Mouse (Mus musculus): ENCODE measurements at regions not wholly inside any gene's neighbourhood (a gene's known extent, or its start where the extent isn't known, plus 50 kb on each side); places are given as distances from the start of the nearest gene placed in this dataset.

- H3K4me3 ChIP-seq (ENCODE audit: insufficient read depth, low read depth, low read length), result no peak overlapping the region
- TF ChIP-seq POLR2A (IDR thresholded peaks at IDR 0.05; ENCODE audit: low read depth, low read length) (no peak), CTCF (conservative IDR thresholded peaks at IDR 0.05; ENCODE audit: insufficient read depth, insufficient read length, low read depth, low read length) (no peak)
- no peaks in the 10 kb centered on the region for H3K27me3 ChIP-seq (replicated peaks; ENCODE audit: control insufficient read depth, insufficient read depth, low read length)
- DNase-seq, result no peak
- H3K27ac ChIP-seq (ENCODE audit: insufficient read depth, low read depth, low read length), result no peak overlapping the region
- H3K4me1 ChIP-seq (ENCODE audit: control insufficient read depth, insufficient read depth, low read length), result no peaks in the 10 kb centered on the region
- 89% methylated on average over 1 of the region's 1 CpGs for WGBS
- H3K36me3 ChIP-seq (ENCODE audit: control insufficient read depth, insufficient read depth, low read length), result no peaks in the 10 kb centered on the region
Observed at GRCm38 (mm10) chr1:73799996-73800395, 324.3 kb downstream of the Tns1 start.

DNA sequence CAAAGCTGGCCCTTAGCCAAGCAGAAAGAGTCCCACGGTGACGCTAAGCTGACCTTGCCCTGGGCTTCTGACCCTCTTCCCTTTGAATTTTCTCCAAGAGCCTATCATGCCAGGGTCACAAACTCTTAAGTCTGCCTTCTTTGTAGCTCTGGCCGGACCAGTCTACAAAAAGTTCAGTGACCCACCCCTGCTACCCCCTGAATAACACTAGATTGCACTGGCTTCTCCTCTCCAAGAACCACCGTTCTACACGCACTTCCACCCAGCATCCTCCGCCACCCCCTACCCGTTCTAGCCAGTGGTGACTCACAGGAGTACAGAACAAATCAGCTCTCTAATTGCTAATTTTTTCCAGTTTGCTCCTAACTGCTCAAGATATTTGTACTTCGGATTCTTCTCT is 325.0 kb downstream of the Tns1 start:
- 56% methylated on average over 8 of the region's 8 CpGs for WGBS
- H3K4me1 ChIP-seq (ENCODE audit: control insufficient read depth, insufficient read depth, low read length), result no peaks in the 10 kb centered on the region
- no peak for DNase-seq
- H3K36me3 ChIP-seq (ENCODE audit: control insufficient read depth, insufficient read depth, low read length), result no peaks in the 10 kb centered on the region
- H3K27ac ChIP-seq (ENCODE audit: insufficient read depth, low read depth, low read length), result no peak overlapping the region
- no peaks in the 10 kb centered on the region for H3K27me3 ChIP-seq (replicated peaks; ENCODE audit: control insufficient read depth, insufficient read depth, low read length)
- TF ChIP-seq POLR2A (IDR thresholded peaks at IDR 0.05; ENCODE audit: low read depth, low read length) (no peak), CTCF (conservative IDR thresholded peaks at IDR 0.05; ENCODE audit: insufficient read depth, insufficient read length, low read depth, low read length) (no peak)
- H3K4me3 ChIP-seq (ENCODE audit: insufficient read depth, low read depth, low read length), result no peak overlapping the region

- no peak overlapping the region for H3K27ac ChIP-seq (ENCODE audit: insufficient read depth, low read depth, low read length)
Observed at GRCm38 (mm10) chr1:73797858-73798257, 326.4 kb downstream of the Tns1 start.

DNA sequence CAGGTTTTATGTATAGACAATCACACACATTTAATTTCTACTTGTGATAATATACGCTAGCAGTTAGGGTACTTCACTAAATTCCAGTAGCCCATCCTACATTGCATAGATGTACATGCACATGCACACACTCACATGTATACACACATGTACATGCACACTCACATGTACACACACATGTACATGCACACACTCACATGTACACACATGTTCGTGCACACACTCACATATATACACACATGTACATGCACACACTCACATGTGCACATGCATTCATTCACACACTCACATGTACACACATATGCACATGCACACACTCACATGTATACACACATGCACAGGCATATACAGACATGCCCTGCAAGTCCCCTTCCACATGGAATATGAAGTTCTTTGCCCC is 326.8 kb downstream of the Tns1 start:
- DNase-seq, result no peak
- Histone ChIP-seq H3K27me3 (replicated peaks; ENCODE audit: control insufficient read depth, insufficient read depth, low read length) (no peaks in the 10 kb centered on the region), H3K4me3 (ENCODE audit: insufficient read depth, low read depth, low read length) (no peak overlapping the region), H3K36me3 (ENCODE audit: control insufficient read depth, insufficient read depth, low read length) (no peaks in the 10 kb centered on the region), H3K27ac (ENCODE audit: insufficient read depth, low read depth, low read length) (no peak overlapping the region), H3K4me1 (ENCODE audit: control insufficient read depth, insufficient read depth, low read length) (no peaks in the 10 kb centered on the region)
- 94% methylated on average over 2 of the region's 2 CpGs for whole genome bisulfite sequencing
- no peak for TF ChIP-seq POLR2A (IDR thresholded peaks at IDR 0.05; ENCODE audit: low read depth, low read length)
- TF ChIP-seq CTCF (conservative IDR thresholded peaks at IDR 0.05; ENCODE audit: insufficient read depth, insufficient read length, low read depth, low read length), result no peak

More at GRCm38 (mm10) chr1:73797858-73798257, 326.4 kb downstream of the Tns1 start:
- H3K4me3 ChIP-seq (ENCODE audit: insufficient read depth, low read depth, low read length), result no peak overlapping the region
- no peak for DNase-seq
- TF ChIP-seq CTCF (conservative IDR thresholded peaks at IDR 0.05; ENCODE audit: insufficient read depth, insufficient read length, low read depth, low read length) (no peak), POLR2A (IDR thresholded peaks at IDR 0.05; ENCODE audit: low read depth, low read length) (no peak)
- 83% methylated on average over 2 of the region's 2 CpGs for WGBS
- no peaks in the 10 kb centered on the region for H3K4me1 ChIP-seq (ENCODE audit: control insufficient read depth, insufficient read depth, low read length)
- no peaks in the 10 kb centered on the region for H3K36me3 ChIP-seq (ENCODE audit: control insufficient read depth, insufficient read depth, low read length)
- H3K27me3 ChIP-seq (replicated peaks; ENCODE audit: control insufficient read depth, insufficient read depth, low read length), result no peaks in the 10 kb centered on the region

GRCm38 (mm10) chr1:73793871-73794270 is 330.4 kb downstream of the Tns1 start:
- H3K4me3 ChIP-seq (ENCODE audit: insufficient read depth, low read depth, low read length), result no peak overlapping the region
- H3K27me3 ChIP-seq (replicated peaks; ENCODE audit: control insufficient read depth, insufficient read depth, low read length), result no peaks in the 10 kb centered on the region
- no peak for DNase-seq
- TF ChIP-seq POLR2A (IDR thresholded peaks at IDR 0.05; ENCODE audit: low read depth, low read length), result no peak
- TF ChIP-seq CTCF (conservative IDR thresholded peaks at IDR 0.05; ENCODE audit: insufficient read depth, insufficient read length, low read depth, low read length), result no peak
- WGBS, result 80% methylated on average over 4 of the region's 4 CpGs
- no peaks in the 10 kb centered on the region for H3K4me1 ChIP-seq (ENCODE audit: control insufficient read depth, insufficient read depth, low read length)
- no peaks in the 10 kb centered on the region for H3K36me3 ChIP-seq (ENCODE audit: control insufficient read depth, insufficient read depth, low read length)
- H3K27ac ChIP-seq (ENCODE audit: insufficient read depth, low read depth, low read length), result no peak overlapping the region

GRCm38 (mm10) chr1:73793256-73793655 is 331.0 kb downstream of the Tns1 start:
- H3K27me3 ChIP-seq (replicated peaks; ENCODE audit: control insufficient read depth, insufficient read depth, low read length), result no peaks in the 10 kb centered on the region
- H3K36me3 ChIP-seq (ENCODE audit: control insufficient read depth, insufficient read depth, low read length), result no peaks in the 10 kb centered on the region
- no peak for DNase-seq
- H3K4me1 ChIP-seq (ENCODE audit: control insufficient read depth, insufficient read depth, low read length), result no peaks in the 10 kb centered on the region
- no peak for TF ChIP-seq POLR2A (IDR thresholded peaks at IDR 0.05; ENCODE audit: low read depth, low read length)
- no peak for TF ChIP-seq CTCF (conservative IDR thresholded peaks at IDR 0.05; ENCODE audit: insufficient read depth, insufficient read length, low read depth, low read length)
- 81% methylated on average over 3 of the region's 3 CpGs for WGBS
- H3K4me3 ChIP-seq (ENCODE audit: insufficient read depth, low read depth, low read length), result no peak overlapping the region
- H3K27ac ChIP-seq (ENCODE audit: insufficient read depth, low read depth, low read length), result no peak overlapping the region

GRCm38 (mm10) chr1:73792311-73792710 is 331.9 kb downstream of the Tns1 start:
- Histone ChIP-seq H3K4me3 (ENCODE audit: insufficient read depth, low read depth, low read length) (no peak overlapping the region), H3K27me3 (replicated peaks; ENCODE audit: control insufficient read depth, insufficient read depth, low read length) (no peaks in the 10 kb centered on the region), H3K36me3 (ENCODE audit: control insufficient read depth, insufficient read depth, low read length) (no peaks in the 10 kb centered on the region), H3K27ac (ENCODE audit: insufficient read depth, low read depth, low read length) (no peak overlapping the region), H3K4me1 (ENCODE audit: control insufficient read depth, insufficient read depth, low read length) (no peaks in the 10 kb centered on the region)
- 96% methylated on average over 5 of the region's 5 CpGs for WGBS
- TF ChIP-seq POLR2A (IDR thresholded peaks at IDR 0.05; ENCODE audit: low read depth, low read length) (no peak), CTCF (conservative IDR thresholded peaks at IDR 0.05; ENCODE audit: insufficient read depth, insufficient read length, low read depth, low read length) (no peak)
- DNase-seq, result no peak

DNA sequence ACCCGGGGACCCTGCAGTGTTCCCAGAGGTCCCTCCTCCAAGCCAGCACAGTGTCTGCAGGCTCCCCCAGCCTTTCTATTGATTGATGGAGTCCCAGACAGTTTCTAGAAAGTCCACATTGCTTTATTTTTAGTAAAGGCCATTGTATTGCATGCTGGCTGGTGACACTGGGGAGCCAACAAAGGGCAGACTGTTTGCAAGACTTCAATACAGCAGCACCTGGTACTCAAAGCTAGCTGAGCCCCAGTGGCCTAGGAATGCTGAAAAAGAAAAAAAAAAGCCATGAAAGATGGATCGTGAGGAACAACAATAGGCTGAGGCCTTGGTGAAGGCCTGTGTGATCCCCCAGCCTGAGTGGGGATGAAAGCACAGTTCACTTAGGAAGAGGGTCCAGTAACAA is 336.6 kb downstream of the Tns1 start:
- H3K27ac ChIP-seq (ENCODE audit: insufficient read depth, low read depth, low read length), result no peak overlapping the region
- WGBS, result 79% methylated on average over 2 of the region's 2 CpGs
- H3K36me3 ChIP-seq (ENCODE audit: control insufficient read depth, insufficient read depth, low read length), result no peaks in the 10 kb centered on the region
- H3K27me3 ChIP-seq (replicated peaks; ENCODE audit: control insufficient read depth, insufficient read depth, low read length), result no peaks in the 10 kb centered on the region
- DNase-seq, result no peak
- no peak overlapping the region for H3K4me3 ChIP-seq (ENCODE audit: insufficient read depth, low read depth, low read length)
- no peak for TF ChIP-seq CTCF (conservative IDR thresholded peaks at IDR 0.05; ENCODE audit: insufficient read depth, insufficient read length, low read depth, low read length)
- H3K4me1 ChIP-seq (ENCODE audit: control insufficient read depth, insufficient read depth, low read length), result no peaks in the 10 kb centered on the region
